Mouse (Mus musculus): ENCODE data around the gene Gm35549.
A peak's percentile ranks its signal among the peaks of the same experiment; 100 is the strongest.
"Not testable (repeated sequence)": the region's sequence is repeated elsewhere in the genome, so short reads cannot be mapped to it uniquely, and the experiment has no call there.

The Gm35549 gene

DNA sequence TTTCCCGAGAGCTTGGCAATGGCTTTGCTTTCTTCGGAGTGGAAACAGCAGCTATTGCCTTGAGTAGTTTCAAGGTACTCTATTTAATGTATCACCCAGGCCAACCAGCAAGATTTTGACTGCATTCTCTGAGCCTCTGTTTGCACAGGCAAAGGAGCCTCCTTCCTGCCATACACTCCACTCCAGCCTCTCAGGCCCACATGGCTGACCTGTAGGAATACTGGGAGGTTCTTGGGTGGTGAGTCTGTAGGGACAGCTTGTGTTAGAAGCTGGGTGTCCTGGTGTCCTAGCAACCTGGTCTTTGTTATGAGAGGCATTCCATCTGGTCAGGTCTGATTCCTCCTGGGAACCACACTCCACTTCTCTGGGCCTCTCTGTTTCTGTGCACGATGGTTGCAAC is at the start of gene Gm35549:
Gm35549 (minus strand) TSS at position 276 of the 400 bp plus-strand sequence.
- no peak for DNase-seq (ENCODE audit: low spot score in 2 of 2)

DNA sequence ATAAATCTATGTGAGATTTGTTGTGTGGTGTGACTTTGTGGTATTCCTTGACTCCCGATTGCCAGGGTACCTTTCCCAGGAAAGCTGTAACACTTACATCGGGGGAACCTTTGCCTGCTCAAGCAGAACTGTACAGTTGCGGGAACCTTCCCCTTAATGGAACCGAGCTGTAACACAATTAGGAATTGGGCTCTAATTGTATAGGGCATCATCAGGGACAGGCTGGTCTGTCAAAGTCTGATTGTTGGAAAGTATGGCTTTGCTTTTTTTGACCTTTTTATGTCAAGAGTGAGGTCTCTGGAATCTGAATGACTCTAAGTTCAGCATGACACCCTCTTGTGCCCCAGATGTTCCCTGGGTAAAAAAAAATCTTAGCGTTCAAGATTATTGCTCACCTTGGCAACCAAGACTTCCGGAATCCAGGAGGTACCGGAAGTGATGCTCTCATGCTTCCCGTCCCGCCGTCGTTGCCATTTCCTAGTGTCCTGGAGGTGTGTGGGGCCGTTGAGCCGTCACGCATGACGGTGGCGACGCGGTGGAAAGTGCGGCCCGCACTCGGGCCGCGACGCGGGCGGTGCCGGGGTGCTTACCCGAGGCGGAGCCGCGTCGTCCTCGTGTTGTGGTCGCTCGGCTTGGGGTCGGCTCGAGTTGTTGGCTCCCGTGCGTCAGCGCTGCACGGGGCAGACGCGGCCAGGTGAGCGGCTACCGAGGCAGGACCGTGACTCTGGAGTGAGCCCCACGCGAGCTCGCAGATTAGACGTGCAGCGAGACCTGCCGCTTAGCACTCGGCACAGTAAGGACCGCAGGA is 42.7 kb upstream of the Gm35549 start:
- peak; percentile 49 to 62 for DNase-seq (ENCODE audit: low spot score in 2 of 2)

DNA sequence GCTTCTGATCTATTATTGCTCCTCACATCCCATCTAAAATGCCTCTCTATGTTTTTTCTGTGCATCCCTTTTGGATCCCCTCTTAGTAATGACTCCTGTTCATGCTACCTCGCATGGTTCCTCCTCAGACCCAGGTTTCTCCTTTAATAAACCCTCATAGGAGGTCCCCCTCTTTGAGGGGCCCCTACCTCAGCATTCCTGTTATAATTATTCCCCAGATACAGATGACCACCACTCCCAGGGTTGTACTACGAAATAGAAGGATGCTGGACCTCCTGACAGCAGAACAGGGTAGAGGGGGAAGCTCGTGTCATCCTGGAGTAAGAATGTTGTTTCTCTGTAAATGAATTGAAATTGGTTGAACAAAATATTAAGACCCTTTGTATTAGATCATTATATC is 41.5 kb upstream of the Gm35549 start, which contains the start of gene Zkscan7:
Zkscan7 (plus strand) TSS at position 301 of the 400 bp plus-strand sequence.
- DNase-seq (ENCODE audit: low spot score in 2 of 2) = no peak

DNA sequence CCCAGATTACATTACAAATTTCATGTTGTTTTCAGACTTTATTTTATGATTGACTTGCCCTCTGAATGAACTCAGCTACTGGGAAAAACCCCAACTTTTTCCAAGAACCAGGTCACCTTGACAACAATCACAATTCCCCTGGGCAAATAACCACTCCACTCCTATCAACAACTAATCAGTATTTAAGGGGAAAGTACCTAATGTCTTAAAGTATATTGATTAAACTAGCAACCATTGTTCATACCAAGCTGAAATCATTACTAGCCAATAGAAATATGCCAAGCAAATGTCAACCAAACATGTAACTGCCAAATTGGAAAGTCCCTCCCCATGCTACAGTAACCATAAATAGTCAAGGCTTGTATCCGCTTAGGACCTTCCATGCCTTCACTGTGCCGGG is 31.3 kb upstream of the Gm35549 start:
- DNase-seq (ENCODE audit: low spot score in 2 of 2) = no peak

DNA sequence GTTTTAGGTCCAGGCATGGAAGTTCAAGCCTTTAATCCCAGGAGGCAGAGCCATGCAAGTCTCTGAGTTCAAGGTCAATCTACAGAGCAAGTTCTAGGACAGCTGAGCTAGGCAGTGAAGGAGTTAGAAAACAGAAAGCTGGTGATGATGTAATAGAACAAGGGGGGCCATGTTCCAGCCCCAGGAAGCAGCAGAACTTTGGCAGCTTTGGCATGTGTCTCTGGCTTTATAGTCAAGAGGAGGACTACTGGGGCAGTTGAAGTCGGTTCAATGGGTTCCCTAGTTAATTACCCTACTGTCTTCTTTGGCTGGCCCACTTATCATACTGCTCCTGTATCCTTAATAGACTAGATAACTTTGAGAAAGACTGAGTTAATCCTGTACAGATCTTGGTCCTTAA is 30.8 kb upstream of the Gm35549 start:
- DNase-seq (ENCODE audit: low spot score in 2 of 2) = no peak

DNA sequence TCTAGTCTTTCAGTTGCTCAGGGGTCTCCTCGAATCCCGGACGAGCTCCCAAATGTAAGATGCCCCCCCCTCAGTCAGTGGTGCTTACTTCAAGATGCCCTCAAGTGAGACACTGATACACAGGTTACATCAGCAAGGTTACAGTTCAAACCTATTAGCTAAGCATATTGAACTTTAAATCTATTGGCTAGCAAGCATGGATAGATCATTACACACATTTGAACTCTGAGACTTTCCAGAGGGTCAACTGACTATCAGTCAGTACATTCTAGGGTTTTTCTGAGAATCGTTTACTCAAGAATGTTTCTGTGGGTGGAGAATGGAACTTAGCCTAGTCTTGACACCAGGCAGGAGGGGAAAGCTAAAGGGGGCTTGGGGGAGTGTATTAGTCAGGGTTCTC is 28.8 kb upstream of the Gm35549 start:
- no peak for DNase-seq (ENCODE audit: low spot score in 2 of 2)

DNA sequence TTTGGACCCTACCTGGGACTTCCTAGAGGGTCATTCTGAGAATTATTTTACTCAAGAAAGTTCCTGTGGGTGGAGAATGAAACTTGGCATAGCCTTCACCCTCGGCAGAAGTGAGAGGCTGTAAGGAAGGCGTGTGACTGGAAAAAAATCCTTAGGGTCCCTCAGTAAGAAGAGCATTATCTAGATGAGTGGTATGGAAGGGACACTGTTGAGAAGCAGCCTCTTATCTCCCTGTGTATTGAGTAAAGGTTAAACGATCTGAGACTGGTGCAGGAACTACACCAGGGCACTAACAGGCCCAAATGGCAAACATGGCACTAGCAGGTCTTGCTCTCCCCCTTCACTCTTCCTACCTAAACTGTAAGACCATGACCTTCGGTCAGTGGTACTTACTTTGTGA is 22.4 kb upstream of the Gm35549 start:
- DNase-seq (ENCODE audit: low spot score in 2 of 2) = no peak

DNA sequence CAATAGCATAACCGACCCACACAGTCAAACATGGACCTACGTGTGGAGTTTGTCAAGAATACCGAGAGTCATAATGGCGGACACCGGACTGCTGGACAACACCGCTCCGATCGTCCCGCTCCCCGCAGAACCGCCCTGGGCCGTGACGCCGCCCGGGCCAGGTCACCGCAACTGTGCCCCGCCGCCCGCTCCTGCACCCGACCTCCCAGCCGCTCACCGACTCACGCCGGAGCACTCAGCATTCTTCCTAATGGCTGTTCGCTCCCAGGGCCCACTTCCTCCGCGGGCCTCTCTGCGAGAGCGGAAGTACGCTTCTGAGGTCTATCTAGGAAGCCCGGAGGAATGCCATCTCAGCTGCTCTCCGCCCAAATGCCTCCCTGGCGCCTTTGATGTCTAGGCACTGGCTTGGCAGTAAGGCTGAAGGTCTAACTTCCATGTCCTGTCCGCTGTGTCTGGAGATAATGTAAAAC is 21.9 kb upstream of the Gm35549 start, which contains the start of gene Zfp445:
Zfp445 (minus strand) TSS at position 310 of the 470 bp plus-strand sequence.
- DNase-seq (ENCODE audit: low spot score in 2 of 2) = peak; percentile 70 to 76

DNA sequence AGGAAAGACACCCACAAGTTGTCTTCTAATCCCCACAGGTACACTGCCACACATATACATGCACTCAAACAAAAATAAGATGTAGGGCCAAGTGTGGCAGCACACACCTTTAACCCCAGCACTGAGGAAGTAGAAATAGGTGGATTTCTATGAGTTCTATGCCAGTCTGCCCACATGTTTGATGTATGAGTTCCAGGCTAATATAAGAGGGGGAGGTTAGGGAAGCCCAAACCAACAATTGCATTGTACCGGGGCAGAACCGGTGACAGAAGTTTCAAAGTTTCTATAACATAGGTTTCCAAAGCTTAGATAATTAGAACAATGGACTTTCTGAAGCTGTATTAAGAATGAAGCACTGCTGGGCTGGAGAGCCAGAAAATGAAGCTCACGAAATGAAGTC is 21.0 kb upstream of the Gm35549 start:
- no peak for DNase-seq (ENCODE audit: low spot score in 2 of 2)

DNA sequence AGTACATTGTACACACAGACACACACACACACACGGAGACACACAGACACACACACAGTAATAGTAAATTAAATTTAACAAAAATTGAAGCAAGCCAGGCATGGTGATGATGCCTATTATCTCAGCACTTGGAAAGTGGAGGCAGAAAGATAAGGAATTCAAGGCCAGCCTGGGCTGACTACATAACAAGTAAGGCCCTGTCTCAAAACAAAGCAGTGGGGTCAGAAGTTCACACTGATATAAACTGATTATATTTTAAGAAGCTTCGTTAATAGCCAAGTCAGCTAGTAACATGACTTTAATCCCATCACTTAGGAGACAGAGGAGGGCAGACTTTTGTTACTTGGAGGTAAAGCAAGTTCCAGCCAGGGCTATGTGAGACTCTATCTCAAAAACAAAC is 19.9 kb upstream of the Gm35549 start:
- DNase-seq (ENCODE audit: low spot score in 2 of 2) = no peak

DNA sequence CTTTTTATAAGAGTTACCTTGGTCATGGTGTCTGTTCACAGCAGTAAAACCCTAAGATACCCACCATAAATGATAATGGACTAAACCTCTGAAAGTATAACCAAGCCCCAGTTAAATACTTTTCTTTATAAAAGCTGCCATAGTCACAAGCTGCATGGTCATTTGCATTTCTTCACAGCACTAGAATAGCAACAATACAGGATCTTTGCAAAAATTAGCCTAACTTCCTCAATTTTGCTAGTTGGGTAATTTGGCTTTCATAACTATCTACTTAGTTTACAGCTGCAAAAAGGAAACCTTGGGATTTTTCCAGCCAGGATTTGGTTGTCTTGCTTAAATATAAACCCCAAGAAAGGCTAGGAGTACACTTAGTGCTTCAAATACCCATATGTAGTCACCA is 16.9 kb upstream of the Gm35549 start:
- DNase-seq (ENCODE audit: low spot score in 2 of 2) = no peak

DNA sequence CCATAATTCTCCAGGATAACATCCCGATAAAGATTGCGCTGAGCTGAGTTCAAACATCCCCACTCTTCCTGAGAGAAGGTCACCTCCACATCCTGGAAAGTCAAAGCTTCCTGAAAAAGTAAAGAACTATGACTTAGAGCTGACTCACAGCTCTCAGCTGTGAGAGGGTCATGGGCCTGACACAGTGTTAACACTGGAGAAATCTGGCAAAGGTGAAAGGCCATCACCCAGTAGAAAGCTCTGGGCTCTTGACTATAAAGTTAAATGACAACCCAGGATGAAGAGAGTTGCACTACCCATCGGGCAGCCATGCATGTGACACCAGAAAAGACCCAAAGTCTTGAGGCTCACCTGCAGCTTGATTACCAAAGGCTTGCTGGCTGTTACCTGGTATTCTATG is 12.9 kb upstream of the Gm35549 start:
- DNase-seq (ENCODE audit: low spot score in 2 of 2) = no peak

DNA sequence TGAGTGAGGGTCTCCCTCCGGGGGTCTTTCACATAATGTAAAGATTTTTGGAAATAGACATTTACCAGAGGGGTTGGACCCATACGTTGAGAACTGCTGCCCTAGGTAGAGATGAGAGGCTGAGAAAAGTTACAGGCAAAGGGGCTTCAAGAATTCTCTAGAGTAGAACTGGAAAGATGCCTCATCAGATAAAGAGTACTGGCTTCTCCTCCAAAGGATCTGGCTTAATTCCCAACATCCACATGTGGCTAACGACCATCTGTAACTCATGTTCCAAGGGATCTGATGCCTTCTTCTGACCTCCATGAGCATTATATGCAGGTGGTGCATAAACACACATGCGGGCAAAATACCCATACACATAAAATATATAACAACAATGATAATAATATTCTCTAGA is 11.8 kb upstream of the Gm35549 start:
- no peak for DNase-seq (ENCODE audit: low spot score in 2 of 2)

DNA sequence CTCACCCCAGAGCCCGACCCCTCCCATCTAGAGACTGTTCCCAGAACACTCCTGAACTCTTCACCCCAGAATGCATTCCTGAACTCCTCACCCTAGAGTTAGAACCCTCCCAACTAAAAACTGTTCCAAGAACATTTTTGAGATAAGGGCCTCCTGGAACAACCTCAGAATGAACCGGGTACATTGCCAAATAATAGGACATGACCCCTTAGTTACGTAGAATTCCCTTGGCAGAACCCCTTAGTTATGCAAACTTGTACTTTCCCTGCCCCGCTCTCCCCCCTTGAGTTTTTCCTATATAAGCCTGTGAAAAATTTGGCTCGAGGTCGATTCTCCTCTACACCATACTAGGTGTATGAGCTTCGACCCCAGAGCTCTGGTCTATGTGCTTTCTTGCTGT is 11.3 kb upstream of the Gm35549 start:
- not testable (repeated sequence) for DNase-seq (ENCODE audit: low spot score in 2 of 2)

DNA sequence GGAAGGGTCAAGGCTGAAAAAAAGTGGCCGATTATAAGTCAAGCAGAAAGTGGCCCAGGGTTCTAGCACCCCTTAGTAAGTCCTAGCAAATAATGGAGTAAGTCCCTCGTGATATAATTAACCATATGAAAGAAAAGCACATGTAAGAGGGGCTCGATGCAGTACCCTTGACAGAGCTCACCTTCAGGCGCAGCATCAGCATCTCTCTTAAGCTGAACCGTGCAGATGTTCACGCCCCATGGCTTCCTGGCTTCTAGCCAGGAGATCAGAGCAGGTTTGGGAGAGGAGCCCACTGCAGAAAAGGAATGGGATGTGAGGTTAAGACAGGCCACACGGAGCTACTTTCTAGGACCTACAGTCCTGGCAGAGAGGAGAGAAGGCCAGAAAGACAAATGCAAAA is 10.7 kb upstream of the Gm35549 start:
- DNase-seq (ENCODE audit: low spot score in 2 of 2) = no peak

DNA sequence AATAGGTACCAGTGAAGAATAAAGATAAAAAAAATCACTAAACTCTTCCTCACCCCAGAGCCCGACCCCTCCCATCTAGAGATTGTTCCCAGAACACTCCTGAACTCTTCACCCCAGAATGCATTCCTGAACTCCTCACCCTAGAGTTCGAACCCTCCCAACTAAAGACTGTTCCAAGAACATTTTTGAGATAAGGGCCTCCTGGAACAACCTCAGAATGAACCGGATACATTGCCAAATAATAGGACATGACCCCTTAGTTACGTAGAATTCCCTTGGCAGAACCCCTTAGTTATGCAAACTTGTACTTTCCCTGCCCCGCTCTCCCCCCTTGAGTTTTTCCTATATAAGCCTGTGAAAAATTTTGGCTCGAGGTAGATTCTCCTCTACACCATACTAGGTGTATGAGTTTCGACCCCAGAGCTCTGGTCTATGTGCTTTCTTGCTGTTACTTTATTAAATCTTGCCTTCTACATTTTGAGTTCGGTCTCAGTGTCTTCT is 4.0 kb upstream of the Gm35549 start:
- DNase-seq (ENCODE audit: low spot score in 2 of 2) = not testable (repeated sequence)

DNA sequence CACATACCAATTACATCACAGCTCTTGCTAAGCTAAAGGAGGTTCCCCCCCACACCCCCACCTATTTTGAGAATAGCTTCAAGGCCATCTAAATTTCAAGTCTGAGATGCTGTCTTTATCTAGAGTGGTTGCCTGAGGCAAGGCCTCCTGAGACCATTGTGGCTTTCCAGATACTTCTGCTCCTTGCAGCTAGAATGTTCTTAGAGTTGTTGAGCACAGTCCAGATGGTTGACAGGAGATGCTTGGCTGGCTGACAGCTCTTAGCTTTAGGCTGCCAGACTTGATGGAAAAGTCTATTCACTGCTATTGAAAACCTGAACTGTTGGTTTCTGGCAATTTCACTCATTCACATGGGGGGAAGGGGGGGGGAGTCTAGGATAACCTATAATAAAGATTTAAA is 2.3 kb upstream of the Gm35549 start:
- no peak for DNase-seq (ENCODE audit: low spot score in 2 of 2)

DNA sequence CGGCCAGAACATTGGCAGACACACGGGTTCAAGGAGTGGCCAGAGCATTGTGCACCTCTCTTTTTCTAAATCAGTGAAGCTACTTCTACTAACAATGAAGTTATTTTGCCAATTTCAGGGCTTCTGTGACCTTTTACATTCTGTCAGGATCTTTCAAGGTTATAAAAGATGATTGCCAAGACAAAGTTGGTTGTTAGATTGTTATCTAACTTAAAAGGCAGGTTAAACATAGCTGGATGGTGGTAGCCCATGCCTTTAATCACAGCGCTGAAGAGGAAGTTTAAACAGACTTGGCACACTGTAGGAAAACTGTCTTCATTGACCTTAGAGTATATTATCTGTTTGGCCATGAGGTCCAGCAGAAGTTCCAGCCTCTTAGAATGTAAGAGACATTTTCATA is 1.8 kb upstream of the Gm35549 start:
- no peak for DNase-seq (ENCODE audit: low spot score in 2 of 2)

DNA sequence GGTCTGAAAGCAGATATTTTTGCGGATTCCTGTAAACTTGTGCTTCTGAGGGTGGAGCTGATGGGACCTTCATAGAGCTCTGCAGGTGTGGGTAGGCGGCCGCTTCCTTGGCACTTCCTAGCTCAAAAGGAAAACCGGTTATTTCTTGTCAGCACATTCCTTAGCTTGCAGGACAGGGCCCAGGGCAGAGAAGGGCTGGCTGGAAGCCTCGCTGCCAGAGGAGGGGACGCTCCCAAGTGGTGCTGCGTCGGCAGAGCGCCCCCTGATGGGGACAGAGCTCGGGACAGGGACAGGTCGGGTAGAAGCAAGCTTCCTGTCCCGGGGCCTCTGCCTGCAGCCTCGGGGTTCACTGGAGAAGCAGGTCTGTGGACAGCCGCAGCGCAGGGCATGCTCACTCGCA is 6.2 kb downstream of the Gm35549 start:
- DNase-seq (ENCODE audit: low spot score in 2 of 2) = peak in 1 of 2 experiments; percentile 34

DNA sequence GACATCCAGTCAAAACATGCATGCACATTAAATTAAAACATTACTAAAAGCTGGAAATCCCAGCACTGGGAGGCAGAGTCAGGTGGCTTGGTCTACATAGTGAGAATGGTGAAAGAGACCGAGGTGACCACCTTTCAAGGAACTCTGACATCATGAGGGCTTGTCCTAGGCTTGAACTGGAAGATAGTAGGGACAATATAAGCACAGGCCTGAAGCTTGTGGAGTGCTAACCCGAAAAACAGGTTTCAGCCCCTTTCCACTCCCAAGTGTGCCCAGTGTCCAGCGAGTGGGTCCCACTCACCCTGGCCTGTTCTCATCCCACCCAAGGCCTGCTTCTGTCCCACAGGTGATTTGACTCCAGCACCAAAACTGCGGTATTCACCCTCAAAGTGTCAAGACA is 6.6 kb downstream of the Gm35549 start:
- DNase-seq (ENCODE audit: low spot score in 2 of 2) = no peak

DNA sequence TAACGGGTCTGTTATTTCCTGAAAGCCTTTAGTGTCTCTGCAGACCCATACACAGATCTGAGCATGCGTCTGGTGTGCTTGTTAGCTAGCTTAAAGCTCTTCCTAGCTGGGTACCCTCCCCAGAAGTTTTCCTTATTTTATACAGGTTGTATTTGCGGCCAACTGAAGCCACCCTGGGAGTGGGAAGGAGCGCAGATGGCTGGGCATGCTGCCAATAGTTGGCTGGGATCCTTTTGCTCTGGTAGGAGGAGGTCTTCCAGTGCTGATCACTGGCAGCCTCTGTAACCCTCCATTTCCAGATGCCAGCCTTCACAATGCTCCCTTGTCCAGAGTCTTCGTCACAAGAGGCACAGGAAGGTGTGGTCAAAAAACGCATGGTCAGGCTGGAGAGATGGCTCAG is 7.0 kb downstream of the Gm35549 start:
- DNase-seq (ENCODE audit: low spot score in 2 of 2) = no peak

DNA sequence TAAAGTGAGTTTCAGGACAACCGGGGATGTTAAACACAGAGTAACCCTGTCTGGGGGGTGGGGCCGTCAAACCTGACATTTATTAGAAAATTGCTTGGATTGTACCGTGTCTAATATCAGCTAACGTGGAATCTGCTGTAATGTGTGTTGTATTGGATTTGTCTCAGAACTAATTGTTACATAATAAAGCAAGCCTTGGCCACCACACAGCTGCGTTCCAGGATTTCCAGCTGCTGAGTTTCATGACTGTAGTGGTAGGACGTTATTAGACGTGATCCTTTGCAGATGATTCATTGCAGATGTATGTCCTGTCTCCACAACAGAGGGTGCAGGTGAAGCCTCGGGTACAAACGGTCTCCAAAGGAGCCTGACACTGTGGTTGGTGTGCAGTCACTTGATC is 7.7 kb downstream of the Gm35549 start:
- no peak for DNase-seq (ENCODE audit: low spot score in 2 of 2)

DNA sequence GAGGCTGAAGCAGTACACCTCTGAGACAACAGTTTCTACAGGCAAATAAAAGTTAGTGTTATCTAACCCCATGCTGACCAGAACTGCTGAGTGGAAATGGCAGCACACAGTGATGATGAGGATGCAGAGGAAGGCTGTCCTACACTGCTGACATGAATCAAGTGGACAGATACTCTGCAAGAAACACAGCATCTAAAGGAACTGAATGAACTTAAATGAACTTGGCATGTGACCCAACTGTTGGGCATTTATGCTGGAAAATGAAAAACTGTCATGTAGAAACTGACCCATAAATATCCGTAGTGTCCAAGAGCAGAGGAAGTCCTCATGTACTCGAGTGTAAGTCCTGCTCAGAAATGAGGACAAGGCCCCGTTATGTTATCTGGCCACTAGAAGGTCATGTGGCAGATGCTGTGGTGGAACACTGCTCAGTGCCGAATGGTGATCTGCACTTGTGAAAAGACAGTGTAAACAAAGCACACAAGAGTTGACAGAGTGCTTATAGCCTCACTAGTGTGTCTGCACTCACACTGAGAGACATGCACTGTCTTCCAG is 13.9 kb downstream of the Gm35549 start:
- DNase-seq (ENCODE audit: low spot score in 2 of 2) = no peak
